8 mouse cellular contexts compared by ENCODE assay signal in genomic region chr14:55642679-55643059, GRCm38 (mm10). TPM values are rescaled to one million over a fixed set of nuclear protein-coding genes. Genes with fewer than 3 reads are reported as not detected.
A peak's percentile ranks its signal among the peaks of the same experiment; 100 is the strongest.
DNase-seq lines count a peak whose midpoint lies in the region; ATAC-seq lines count a peak whose summit lies in the region.

No protein-coding gene starts in this region.

- no peaks in the 10 kb centered on the region for H3K9me3 ChIP-seq in kidney, embryonic 15.5 days (replicated peaks)
- H3K9me3 ChIP-seq in embryonic facial prominence, embryonic 10.5 days = no peaks in the 10 kb centered on the region
- H3K9me3 ChIP-seq in hindbrain, embryonic 16.5 days (ENCODE audit: control insufficient read depth, low read length) = no peaks in the 10 kb centered on the region
- no peaks in the 10 kb centered on the region for H3K9me3 ChIP-seq in midbrain, embryonic 15.5 days

- peak overlapping the region; percentile 71 for H3K4me3 ChIP-seq in kidney, embryonic 15.5 days (replicated peaks)
- peak overlapping the region; percentile 86 for H3K4me3 ChIP-seq in embryonic facial prominence, embryonic 10.5 days
- H3K4me3 ChIP-seq in hindbrain, embryonic 16.5 days (ENCODE audit: low read length) = peak overlapping the region; percentile 84
- H3K4me3 ChIP-seq in midbrain, embryonic 15.5 days = peak overlapping the region; percentile 87

- peaks cover 24% of the 10 kb centered on the region for H3K4me1 ChIP-seq in kidney, embryonic 15.5 days
- H3K4me1 ChIP-seq in embryonic facial prominence, embryonic 10.5 days = peaks cover 26% of the 10 kb centered on the region
- peaks cover 18% of the 10 kb centered on the region for H3K4me1 ChIP-seq in hindbrain, embryonic 16.5 days (ENCODE audit: control insufficient read depth, insufficient read depth, low read depth, low read length)
- H3K4me1 ChIP-seq in midbrain, embryonic 15.5 days = peaks cover 23% of the 10 kb centered on the region

- 19% methylated on average over 8 of the region's 8 CpGs for WGBS in kidney, embryonic 15.5 days
- WGBS in embryonic facial prominence, embryonic 10.5 days = 24% methylated on average over 8 of the region's 8 CpGs
- 21% methylated on average over 8 of the region's 8 CpGs for WGBS in hindbrain, embryonic 16.5 days
- 16% methylated on average over 8 of the region's 8 CpGs for WGBS in midbrain, embryonic 15.5 days

- ATAC-seq in kidney, embryonic 15.5 days (replicated peaks; ENCODE audit: low FRiP score) = peak; percentile 45
- ATAC-seq in hindbrain, embryonic 16.5 days = peak; percentile 24; the same call in 1 of the 2 replicates
- peak; percentile 59 for ATAC-seq in midbrain, embryonic 15.5 days (replicated peaks)

- DNase-seq in kidney, postnatal 14 days = no peak
- DNase-seq in embryonic facial prominence, embryonic 10.5 days (ENCODE audit: low spot score) = no peak
- no peak for DNase-seq in frontal cortex, postnatal 10 days (ENCODE audit: low spot score in 2 of 2)
- DNase-seq in ovary, postnatal 36 days (ENCODE audit: low spot score) = no peak
- DNase-seq in adrenal gland, adult 8-10 months = no peak

- peak overlapping the region; percentile 96 for H3K9ac ChIP-seq in kidney, embryonic 15.5 days
- peak overlapping the region; percentile 85 for H3K9ac ChIP-seq in hindbrain, embryonic 16.5 days (ENCODE audit: low read depth, low read length)
- H3K9ac ChIP-seq in midbrain, embryonic 15.5 days = peak overlapping the region; percentile 85

- no peaks in the 10 kb centered on the region for H3K27me3 ChIP-seq in kidney, embryonic 15.5 days
- no peaks in the 10 kb centered on the region for H3K27me3 ChIP-seq in embryonic facial prominence, embryonic 10.5 days (replicated peaks; ENCODE audit: low read depth, poor library complexity, severe bottlenecking)
- H3K27me3 ChIP-seq in hindbrain, embryonic 16.5 days (replicated peaks; ENCODE audit: control insufficient read depth, insufficient read depth, low read length) = no peaks in the 10 kb centered on the region
- H3K27me3 ChIP-seq in midbrain, embryonic 15.5 days (replicated peaks) = no peaks in the 10 kb centered on the region

- H3K4me2 ChIP-seq in kidney, embryonic 15.5 days = peak overlapping the region; percentile 63
- H3K4me2 ChIP-seq in hindbrain, embryonic 16.5 days (ENCODE audit: low read length) = peak overlapping the region; percentile 87
- H3K4me2 ChIP-seq in midbrain, embryonic 15.5 days = peak overlapping the region; percentile 70

- peak overlapping the region; percentile 93 for H3K27ac ChIP-seq in kidney, embryonic 15.5 days
- peak overlapping the region; percentile 99 for H3K27ac ChIP-seq in embryonic facial prominence, embryonic 10.5 days (replicated peaks)
- H3K27ac ChIP-seq in hindbrain, embryonic 16.5 days (ENCODE audit: low read depth, low read length) = peak overlapping the region; percentile 96
- peak overlapping the region; percentile 96 for H3K27ac ChIP-seq in midbrain, embryonic 15.5 days

- peaks cover 53% of the 10 kb centered on the region for H3K36me3 ChIP-seq in kidney, embryonic 15.5 days
- H3K36me3 ChIP-seq in embryonic facial prominence, embryonic 10.5 days (replicated peaks) = peaks cover 68% of the 10 kb centered on the region
- H3K36me3 ChIP-seq in hindbrain, embryonic 16.5 days (ENCODE audit: control insufficient read depth, insufficient read depth, low read length) = peaks cover 16% of the 10 kb centered on the region
- H3K36me3 ChIP-seq in midbrain, embryonic 15.5 days (replicated peaks) = peaks cover 27% of the 10 kb centered on the region

RNA-seq across cellular contexts. Expression of gene Tm9sf1, which starts 0.9 kb away (rescaled TPM):
- 113 and 123 TPM in 2 replicates for polyA plus RNA-seq in kidney, embryonic 15.5 days (2015; fragmentation: Nextera tagmentation; extraction: Ambion mirVana)
- 78.3 and 79.3 TPM in 2 replicates for polyA plus RNA-seq in embryonic facial prominence, embryonic 10.5 days (2016; fragmentation: Nextera tagmentation; extraction: Ambion mirVana)
- 68.7 and 72.1 TPM in 2 replicates for polyA plus RNA-seq in hindbrain, embryonic 16.5 days (2015; fragmentation: Nextera tagmentation; extraction: Ambion mirVana)
- polyA plus RNA-seq in midbrain, embryonic 15.5 days (2015; fragmentation: Nextera tagmentation; extraction: Ambion mirVana) = 63.0 and 65.0 TPM in 2 replicates
- total RNA-seq in adrenal gland, adult 8-10 months (2022) = 100 to 1,000 TPM in 2 of 4 experiments, 10 to 100 TPM in 2; 95.2 to 101 (median 98.7) TPM

RNA-seq across cellular contexts. Expression of gene Gm49378, which starts 5.0 kb away (rescaled TPM):
- polyA plus RNA-seq in kidney, embryonic 15.5 days (2015; fragmentation: Nextera tagmentation; extraction: Ambion mirVana) = 1.4 and 2.3 TPM in 2 replicates
- polyA plus RNA-seq in embryonic facial prominence, embryonic 10.5 days (2016; fragmentation: Nextera tagmentation; extraction: Ambion mirVana) = 0.89 and 1.4 TPM in 2 replicates
- 1.5 and 1.6 TPM in 2 replicates for polyA plus RNA-seq in hindbrain, embryonic 16.5 days (2015; fragmentation: Nextera tagmentation; extraction: Ambion mirVana)
- polyA plus RNA-seq in midbrain, embryonic 15.5 days (2015; fragmentation: Nextera tagmentation; extraction: Ambion mirVana) = 0.79 and 1.1 TPM in 2 replicates
- total RNA-seq in adrenal gland, adult 8-10 months (2022) = 1 to 10 TPM in 2 of 4 experiments, not detected in 2; 1.5 to 1.9 TPM

RNA-seq across cellular contexts. Expression of gene Ipo4, which starts 6.9 kb away (rescaled TPM):
- 97.4 and 115 TPM in 2 replicates for polyA plus RNA-seq in kidney, embryonic 15.5 days (2015; fragmentation: Nextera tagmentation; extraction: Ambion mirVana)
- 118 and 126 TPM in 2 replicates for polyA plus RNA-seq in embryonic facial prominence, embryonic 10.5 days (2016; fragmentation: Nextera tagmentation; extraction: Ambion mirVana)
- 116 and 131 TPM in 2 replicates for polyA plus RNA-seq in hindbrain, embryonic 16.5 days (2015; fragmentation: Nextera tagmentation; extraction: Ambion mirVana)
- 116 and 121 TPM in 2 replicates for polyA plus RNA-seq in midbrain, embryonic 15.5 days (2015; fragmentation: Nextera tagmentation; extraction: Ambion mirVana)
- 100 to 1,000 TPM in 3 of 4 experiments, 10 to 100 TPM in 1; 93.7 to 140 (median 111) TPM for total RNA-seq in adrenal gland, adult 8-10 months (2022)

RNA-seq across cellular contexts. Expression of gene Tssk4, which starts 7.3 kb away (rescaled TPM):
- 0.92 and 1.0 TPM in 2 replicates for polyA plus RNA-seq in kidney, embryonic 15.5 days (2015; fragmentation: Nextera tagmentation; extraction: Ambion mirVana)
- 0.74 and 0.82 TPM in 2 replicates for polyA plus RNA-seq in embryonic facial prominence, embryonic 10.5 days (2016; fragmentation: Nextera tagmentation; extraction: Ambion mirVana)
- polyA plus RNA-seq in hindbrain, embryonic 16.5 days (2015; fragmentation: Nextera tagmentation; extraction: Ambion mirVana) = 0.32 and 0.53 TPM in 2 replicates
- 0.41 and 0.43 TPM in 2 replicates for polyA plus RNA-seq in midbrain, embryonic 15.5 days (2015; fragmentation: Nextera tagmentation; extraction: Ambion mirVana)
- total RNA-seq in adrenal gland, adult 8-10 months (2022) = 1 to 10 TPM in 2 of 4 experiments, under 1 TPM in 2; 0.93 to 2.0 (median 1.5) TPM

RNA-seq across cellular contexts. Expression of gene Mdp1, which starts 17.6 kb away (rescaled TPM):
- polyA plus RNA-seq in kidney, embryonic 15.5 days (2015; fragmentation: Nextera tagmentation; extraction: Ambion mirVana) = 53.6 and 55.8 TPM in 2 replicates
- 62.1 and 66.3 TPM in 2 replicates for polyA plus RNA-seq in embryonic facial prominence, embryonic 10.5 days (2016; fragmentation: Nextera tagmentation; extraction: Ambion mirVana)
- polyA plus RNA-seq in hindbrain, embryonic 16.5 days (2015; fragmentation: Nextera tagmentation; extraction: Ambion mirVana) = 77.2 and 82.8 TPM in 2 replicates
- polyA plus RNA-seq in midbrain, embryonic 15.5 days (2015; fragmentation: Nextera tagmentation; extraction: Ambion mirVana) = 77.1 and 79.5 TPM in 2 replicates
- 10 to 100 TPM; 59.0 to 65.8 (median 62.3) TPM for total RNA-seq in adrenal gland, adult 8-10 months (2022)
